Mouse (Mus musculus): Measurements from ENCODE around the gene Rnaseh2b. TPM values are rescaled to one million over a fixed set of nuclear protein-coding genes. Genes with fewer than 3 reads are reported as not detected.

Rnaseh2b gene
- total and polyA plus RNA-seq, 3 experiments, result 21.2 to 63.7 (median 53.6) TPM

- TF ChIP-seq JUND (conservative IDR thresholded peaks at IDR 0.05; ENCODE audit: low read depth, low read length) (no peak), CHD2 (IDR thresholded peaks at IDR 0.05; ENCODE audit: low read length) (no peak)
Measured at GRCm38 (mm10) chr14:62392754-62393153, 100.4 kb downstream of the Rnaseh2b start (continued).

- no peak for DNase-seq (ENCODE audit: extremely low read depth)
- no peaks in the 10 kb centered on the region for H3K27me3 ChIP-seq (replicated peaks)
- H3K9ac ChIP-seq (ENCODE audit: insufficient read depth, low read depth), result no peak overlapping the region
- no peak overlapping the region for H3K27ac ChIP-seq (ENCODE audit: insufficient read depth, low read depth)
- H3K9me3 ChIP-seq (replicated peaks; ENCODE audit: low read length), result no peaks in the 10 kb centered on the region
- in situ Hi-C loops (cut with MboI; ENCODE audit: low pct_ligation_motif_present, low pct_unique_long_range_greater_than_20kb, low sequenced_read_pairs), result no loop called here
- peaks cover 0 to under 1% of the 10 kb centered on the region in 2 experiments; a peak in 1 of 4 replicates for H3K4me1 ChIP-seq (ENCODE audit: control insufficient read depth in 1 of 2, insufficient read depth in 2 of 2)
- no peaks in the 10 kb centered on the region for H3K79me2 ChIP-seq (replicated peaks; ENCODE audit: control insufficient read depth, extremely low read depth, insufficient read depth, poor library complexity, severe bottlenecking)
- no peak overlapping the region for H3K4me3 ChIP-seq (replicated peaks in 1 of 3; ENCODE audit: low read depth in 2 of 3, low read length in 2 of 3, poor library complexity in 1 of 3)
- dilution Hi-C loops (cut with MboI; ENCODE audit: extremely low pct_ligation_motif_present, extremely low pct_unique_long_range_greater_than_20kb, low sequenced_read_pairs), result no loop called here
- no peaks in the 10 kb centered on the region for H3K36me3 ChIP-seq (replicated peaks in 1 of 2; ENCODE audit: control insufficient read depth in 1 of 2, insufficient read depth in 1 of 2, low read length in 1 of 2)
- H3K4me2 ChIP-seq (ENCODE audit: insufficient read depth, low read depth, poor library complexity, severe bottlenecking), result no peak overlapping the region
- no peak for TF ChIP-seq BHLHE40 (IDR thresholded peaks at IDR 0.05; ENCODE audit: low read depth, low read length)
- TF ChIP-seq CHD1 (IDR thresholded peaks at IDR 0.05; ENCODE audit: low read depth, low read length), result no peak
- TF ChIP-seq ZC3H11A (IDR thresholded peaks at IDR 0.05; ENCODE audit: low read depth, low read length), result no peak
- TF ChIP-seq UBTF (IDR thresholded peaks at IDR 0.05; ENCODE audit: low read depth, low read length), result no peak
- no peak for TF ChIP-seq E2F4 (IDR thresholded peaks at IDR 0.05; ENCODE audit: insufficient replicate concordance, low read depth, low read length)
- TF ChIP-seq RAD21 (IDR thresholded peaks at IDR 0.05; ENCODE audit: low read depth, low read length), result no peak
- TF ChIP-seq MXI1 (IDR thresholded peaks at IDR 0.05; ENCODE audit: low read depth, low read length), result no peak
- no peak for TF ChIP-seq ELF1 (IDR thresholded peaks at IDR 0.05; ENCODE audit: low read depth, low read length)
- TF ChIP-seq MAZ (IDR thresholded peaks at IDR 0.05; ENCODE audit: low read depth, low read length), result no peak
- no peak for TF ChIP-seq NRF1 (IDR thresholded peaks at IDR 0.05; ENCODE audit: low read depth, low read length)
- no peak for TF ChIP-seq MEF2A (IDR thresholded peaks at IDR 0.05; ENCODE audit: borderline replicate concordance, low read depth, low read length)
- TF ChIP-seq POLR2A (IDR thresholded peaks at IDR 0.05; ENCODE audit: low read depth, low read length), result no peak
- TF ChIP-seq MYC (IDR thresholded peaks at IDR 0.05; ENCODE audit: low read depth, low read length), result no peak
- TF ChIP-seq TBP (conservative IDR thresholded peaks at IDR 0.05; ENCODE audit: low read depth, low read length), result no peak
- TF ChIP-seq TCF12 (IDR thresholded peaks at IDR 0.05; ENCODE audit: low read depth, low read length), result no peak
- TF ChIP-seq EP300 (IDR thresholded peaks at IDR 0.05; ENCODE audit: low read length), result no peak
- TF ChIP-seq CHD2 (IDR thresholded peaks at IDR 0.05; ENCODE audit: low read length), result no peak
- TF ChIP-seq NELFE (IDR thresholded peaks at IDR 0.05; ENCODE audit: low read depth, low read length), result no peak
- TF ChIP-seq MAX (IDR thresholded peaks at IDR 0.05; ENCODE audit: low read length), result no peak
Measured at GRCm38 (mm10) chr14:62395346-62395745, 103.0 kb downstream of the Rnaseh2b start.
